In genomic region chr10:78067226-78067625, GRCm38 (mm10) we compare ENCODE assay signal across 10 mouse cellular contexts. TPM values are rescaled to one million over a fixed set of nuclear protein-coding genes. Genes with fewer than 3 reads are reported as not detected.
DNase-seq lines count a peak whose midpoint lies in the region; ATAC-seq lines count a peak whose summit lies in the region.
"Had no signal": no experiment of that assay in that cellular context is flagged by ENCODE, and none has a peak within 500 bp of the region (broad histone marks: within the 10 kb centered on the region; RNA-seq: fewer than 3 reads in every experiment).

No protein-coding gene starts in this region.

- peaks cover 6% of the 10 kb centered on the region for H3K4me1 ChIP-seq in kidney, embryonic 14.5 days (ENCODE audit: control insufficient read depth, insufficient read depth, low read length)
- peaks cover 15% of the 10 kb centered on the region for H3K4me1 ChIP-seq in liver, embryonic 13.5 days (replicated peaks)
- peaks cover 29% of the 10 kb centered on the region for H3K4me1 ChIP-seq in midbrain, embryonic 10.5 days

- H3K36me3 ChIP-seq in kidney, embryonic 14.5 days (ENCODE audit: control insufficient read depth, insufficient read depth, low read length), result no peaks in the 10 kb centered on the region
- H3K36me3 ChIP-seq in liver, embryonic 13.5 days, result no peaks in the 10 kb centered on the region
- no peaks in the 10 kb centered on the region for H3K36me3 ChIP-seq in midbrain, embryonic 10.5 days
- H3K36me3 ChIP-seq: hindbrain, embryonic 15.5 days; midbrain, embryonic 12.5 days had no signal

- H3K9me3 ChIP-seq in kidney, embryonic 14.5 days (ENCODE audit: control insufficient read depth, low read length), result no peaks in the 10 kb centered on the region
- H3K9me3 ChIP-seq in liver, embryonic 13.5 days (replicated peaks), result no peaks in the 10 kb centered on the region
- H3K9me3 ChIP-seq in midbrain, embryonic 10.5 days (replicated peaks), result no peaks in the 10 kb centered on the region
- H3K9me3 ChIP-seq: hindbrain, embryonic 15.5 days; midbrain, embryonic 12.5 days had no signal

- WGBS in kidney, embryonic 14.5 days, result 39% methylated on average over 4 of the region's 4 CpGs
- 25% methylated on average over 4 of the region's 4 CpGs for WGBS in liver, embryonic 13.5 days (ENCODE audit: insufficient replicate concordance)
- 47% methylated on average over 4 of the region's 4 CpGs for WGBS in midbrain, embryonic 10.5 days

- H3K27me3 ChIP-seq in kidney, embryonic 14.5 days (ENCODE audit: control insufficient read depth, insufficient read depth, low read length), result no peaks in the 10 kb centered on the region
- peaks cover 49% of the 10 kb centered on the region for H3K27me3 ChIP-seq in liver, embryonic 13.5 days
- peaks cover 45% of the 10 kb centered on the region for H3K27me3 ChIP-seq in midbrain, embryonic 10.5 days (ENCODE audit: low read depth, poor library complexity, severe bottlenecking)

- H3K4me2 ChIP-seq in kidney, embryonic 14.5 days (replicated peaks; ENCODE audit: low read depth, low read length), result no peak overlapping the region
- H3K4me2 ChIP-seq in liver, embryonic 13.5 days, result no peak overlapping the region
- H3K4me2 ChIP-seq: hindbrain, embryonic 15.5 days; midbrain, embryonic 12.5 days had no signal

- H3K4me3 ChIP-seq in kidney, embryonic 14.5 days (ENCODE audit: low read length), result no peak overlapping the region
- H3K4me3 ChIP-seq in liver, embryonic 13.5 days (replicated peaks), result no peak overlapping the region
- H3K4me3 ChIP-seq in midbrain, embryonic 10.5 days, result no peak overlapping the region
- H3K4me3 ChIP-seq: hindbrain, embryonic 15.5 days; midbrain, embryonic 12.5 days had no signal

- no peak overlapping the region for H3K27ac ChIP-seq in kidney, embryonic 14.5 days (ENCODE audit: low read depth, low read length)
- no peak overlapping the region for H3K27ac ChIP-seq in liver, embryonic 13.5 days
- H3K27ac ChIP-seq in midbrain, embryonic 10.5 days (replicated peaks), result no peak overlapping the region
- H3K27ac ChIP-seq: hindbrain, embryonic 15.5 days; midbrain, embryonic 12.5 days had no signal

- no peak overlapping the region for H3K9ac ChIP-seq in kidney, embryonic 14.5 days (ENCODE audit: low read depth, low read length)
- H3K9ac ChIP-seq in liver, embryonic 13.5 days, result no peak overlapping the region
- H3K9ac ChIP-seq: hindbrain, embryonic 15.5 days; midbrain, embryonic 12.5 days had no signal

- no peak for ATAC-seq in kidney, embryonic 14.5 days (ENCODE audit: low FRiP score, low TSS enrichment)
- peak; percentile 10 for ATAC-seq in CD4-positive, CD25-positive, alpha-beta regulatory T cell, adult 4 months
- 0 out of 2 replicates have a peak, but pooled peaks have one; percentile 32 for ATAC-seq in liver, embryonic 13.5 days (ENCODE audit: low read depth)
- ATAC-seq in erythroid progenitor cell, adult 5-6 weeks (replicated peaks; ENCODE audit: low FRiP score, poor library complexity, severe bottlenecking), result no peak

- DNase-seq in kidney, adult 11 months, result peak; percentile 46
- DNase-seq in embryo, embryonic 11 days, result peak; percentile 22
- DNase-seq in liver, embryonic 13.5 days, result no peak
- no peak for DNase-seq in adipocyte (ENCODE audit: low spot score)
- DNase-seq in midbrain, embryonic 10.5 days (ENCODE audit: low spot score), result no peak

RNA-seq across cellular contexts. Expression of gene Icosl, which starts 1.9 kb away (rescaled TPM):
- polyA plus RNA-seq in kidney, embryonic 14.5 days (2014; fragmentation: Nextera tagmentation; extraction: Ambion mirVana), result 3.8 and 4.8 TPM in 2 replicates
- 10 to 100 TPM in 1 of 2 experiments, 1 to 10 TPM in 1; 8.8 to 19.3 TPM for polyA plus RNA-seq in CD4-positive, CD25-positive, alpha-beta regulatory T cell, adult 4 months (2017; shearing (Covaris generic))
- 2.0 TPM in 2 replicates for polyA plus RNA-seq in liver, embryonic 13.5 days (2015; fragmentation: Nextera tagmentation; extraction: Ambion mirVana)
- polyA plus RNA-seq in midbrain, embryonic 10.5 days (2016; fragmentation: Nextera tagmentation; extraction: Ambion mirVana), result 2.2 and 2.6 TPM in 2 replicates
- 2.9 and 3.4 TPM in 2 replicates for total RNA-seq in erythroid progenitor cell, adult 5-6 weeks (2015; ENCODE audit: low replicate concordance)
- total RNA-seq in erythroid progenitor cell, adult 5-6 weeks (2017; ENCODE audit: low replicate concordance), result 0.13 and 0.53 TPM in 2 replicates

RNA-seq across cellular contexts. Expression of gene Aire, which starts 23.8 kb away (rescaled TPM):
- polyA plus RNA-seq in kidney, embryonic 14.5 days (2014; fragmentation: Nextera tagmentation; extraction: Ambion mirVana), result 1.2 and 1.5 TPM in 2 replicates
- under 1 TPM in 1 of 2 experiments, not detected in 1; 0.33 TPM for polyA plus RNA-seq in CD4-positive, CD25-positive, alpha-beta regulatory T cell, adult 4 months (2017; shearing (Covaris generic))
- polyA plus RNA-seq in liver, embryonic 13.5 days (2015; fragmentation: Nextera tagmentation; extraction: Ambion mirVana), result not detected in 2 replicates
- 0.12 and 0.19 TPM in 2 replicates for polyA plus RNA-seq in midbrain, embryonic 10.5 days (2016; fragmentation: Nextera tagmentation; extraction: Ambion mirVana)
- not detected in 2 replicates for total RNA-seq in erythroid progenitor cell, adult 5-6 weeks (2015; ENCODE audit: low replicate concordance)
- total RNA-seq in erythroid progenitor cell, adult 5-6 weeks (2017; ENCODE audit: low replicate concordance), result not detected in 2 replicates

RNA-seq across cellular contexts. Expression of gene Dnmt3l, which starts 25.5 kb away (rescaled TPM):
- polyA plus RNA-seq in kidney, embryonic 14.5 days (2014; fragmentation: Nextera tagmentation; extraction: Ambion mirVana), result 0.41 and 0.66 TPM in 2 replicates
- polyA plus RNA-seq in CD4-positive, CD25-positive, alpha-beta regulatory T cell, adult 4 months (2017; shearing (Covaris generic)), result not detected
- not detected in 2 replicates for polyA plus RNA-seq in liver, embryonic 13.5 days (2015; fragmentation: Nextera tagmentation; extraction: Ambion mirVana)
- polyA plus RNA-seq in midbrain, embryonic 10.5 days (2016; fragmentation: Nextera tagmentation; extraction: Ambion mirVana), result 0.12 and 0.14 TPM in 2 replicates
- total RNA-seq in erythroid progenitor cell, adult 5-6 weeks (2015; ENCODE audit: low replicate concordance), result not detected in 2 replicates
- 1.1 TPM in 1 of 2 replicates, not detected in the other for total RNA-seq in erythroid progenitor cell, adult 5-6 weeks (2017; ENCODE audit: low replicate concordance)
- polyA plus RNA-seq: hindbrain, embryonic 15.5 days; midbrain, embryonic 12.5 days had no signal

RNA-seq across cellular contexts. Expression of gene Pfkl, which starts 57.3 kb away (rescaled TPM):
- 91.2 and 118 TPM in 2 replicates for polyA plus RNA-seq in kidney, embryonic 14.5 days (2014; fragmentation: Nextera tagmentation; extraction: Ambion mirVana)
- polyA plus RNA-seq in CD4-positive, CD25-positive, alpha-beta regulatory T cell, adult 4 months (2017; shearing (Covaris generic)), result 100 to 1,000 TPM in 1 of 2 experiments, 10 to 100 TPM in 1; 60.6 to 118 TPM
- polyA plus RNA-seq in liver, embryonic 13.5 days (2015; fragmentation: Nextera tagmentation; extraction: Ambion mirVana), result 94.0 and 98.3 TPM in 2 replicates
- 203 and 242 TPM in 2 replicates for polyA plus RNA-seq in midbrain, embryonic 10.5 days (2016; fragmentation: Nextera tagmentation; extraction: Ambion mirVana)
- total RNA-seq in erythroid progenitor cell, adult 5-6 weeks (2015; ENCODE audit: low replicate concordance), result 0.42 and 1.8 TPM in 2 replicates
- 9.2 and 9.8 TPM in 2 replicates for total RNA-seq in erythroid progenitor cell, adult 5-6 weeks (2017; ENCODE audit: low replicate concordance)

Comparison
In these comparisons a context has a peak if more than half of its experiments do, and no peak if none do; other contexts are left out.
1. DNase-seq: peak in kidney, adult 11 months (single experiment) and embryo, embryonic 11 days (single experiment); none in liver, embryonic 13.5 days (single experiment), adipocyte (single experiment) and midbrain, embryonic 10.5 days (single experiment).
2. ATAC-seq: peak in CD4-positive, CD25-positive, alpha-beta regulatory T cell, adult 4 months (single experiment) and liver, embryonic 13.5 days (single experiment); none in kidney, embryonic 14.5 days (single experiment) and erythroid progenitor cell, adult 5-6 weeks (single experiment).